Mouse (Mus musculus): ENCODE data around the gene Nav2. TPM values are rescaled to one million over a fixed set of nuclear protein-coding genes. Genes with fewer than 3 reads are reported as not detected.

The Nav2 gene
- polyA plus RNA-seq, 1 experiment from 2014 or later = 10.1 TPM

- TF ChIP-seq CTCF (IDR thresholded peaks at IDR 0.05; ENCODE audit: low read depth) = no peak
- WGBS = 78% methylated on average over 3 of the region's 3 CpGs
These were observed 500.7 kb downstream of the Nav2 start for GRCm38 (mm10) chr7:49409265-49409664.

GRCm38 (mm10) chr7:49410188-49410587 lies 501.7 kb downstream of the Nav2 start:
- H3K4me1 ChIP-seq (replicated peaks; ENCODE audit: insufficient read depth, low read length) = no peaks in the 10 kb centered on the region
- no peak for DNase-seq (ENCODE audit: low spot score)
- no peaks in the 10 kb centered on the region for H3K9me3 ChIP-seq (replicated peaks; ENCODE audit: low read length)
- no peaks in the 10 kb centered on the region for H3K27me3 ChIP-seq (ENCODE audit: insufficient read depth, low read length)
- H3K36me3 ChIP-seq (ENCODE audit: insufficient read depth, low read length) = no peaks in the 10 kb centered on the region
- H3K9ac ChIP-seq (ENCODE audit: low read depth, low read length) = no peak overlapping the region
- no peak overlapping the region for H3K27ac ChIP-seq
- WGBS = 77% methylated on average over 5 of the region's 5 CpGs
- no peak for TF ChIP-seq CTCF (IDR thresholded peaks at IDR 0.05; ENCODE audit: low read depth)
- ATAC-seq (replicated peaks; ENCODE audit: low FRiP score, low read depth) = no peak
- no peak overlapping the region for H3K4me3 ChIP-seq (replicated peaks; ENCODE audit: low read depth, low read length)
- H3K4me2 ChIP-seq (ENCODE audit: low read length) = no peak overlapping the region

More at GRCm38 (mm10) chr7:49409265-49409664, 500.7 kb downstream of the Nav2 start:
- ATAC-seq (replicated peaks; ENCODE audit: low FRiP score, low read depth) (no peak), DNase-seq (ENCODE audit: low spot score) (no peak)
- Histone ChIP-seq H3K27me3 (ENCODE audit: insufficient read depth, low read length) (no peaks in the 10 kb centered on the region), H3K4me3 (replicated peaks; ENCODE audit: low read depth, low read length) (no peak overlapping the region), H3K36me3 (ENCODE audit: insufficient read depth, low read length) (no peaks in the 10 kb centered on the region), H3K9me3 (replicated peaks; ENCODE audit: low read length) (no peaks in the 10 kb centered on the region), H3K27ac (no peak overlapping the region), H3K4me1 (replicated peaks; ENCODE audit: insufficient read depth, low read length) (no peaks in the 10 kb centered on the region), H3K9ac (ENCODE audit: low read depth, low read length) (no peak overlapping the region), H3K4me2 (ENCODE audit: low read length) (no peak overlapping the region)

DNA sequence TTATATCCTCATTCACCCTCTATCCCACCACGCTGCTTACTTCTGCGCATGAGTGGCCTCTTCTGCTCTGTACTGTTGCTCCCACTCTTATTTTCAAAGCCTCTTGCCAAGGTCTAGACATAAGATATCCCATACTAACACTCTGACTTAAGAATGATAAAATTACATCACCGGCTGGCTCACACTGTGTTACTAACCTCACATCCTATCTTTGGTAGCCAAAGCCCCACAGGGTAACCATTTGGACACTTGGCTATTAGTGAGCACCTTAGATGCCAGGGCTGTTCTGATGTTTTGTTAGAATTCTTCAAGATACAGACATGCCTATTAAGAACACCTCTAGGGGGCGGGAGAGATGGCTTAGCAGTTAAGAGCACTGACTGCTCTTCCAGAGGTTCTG lies 502.4 kb downstream of the Nav2 start:
- H3K27ac ChIP-seq = no peak overlapping the region
- H3K36me3 ChIP-seq (ENCODE audit: insufficient read depth, low read length) = no peaks in the 10 kb centered on the region
- H3K27me3 ChIP-seq (ENCODE audit: insufficient read depth, low read length) = no peaks in the 10 kb centered on the region
- DNase-seq (ENCODE audit: low spot score) (no peak), ATAC-seq (replicated peaks; ENCODE audit: low FRiP score, low read depth) (no peak)
- no peaks in the 10 kb centered on the region for H3K4me1 ChIP-seq (replicated peaks; ENCODE audit: insufficient read depth, low read length)
- H3K9ac ChIP-seq (ENCODE audit: low read depth, low read length) = no peak overlapping the region
- H3K4me3 ChIP-seq (replicated peaks; ENCODE audit: low read depth, low read length) = no peak overlapping the region
- no peak for TF ChIP-seq CTCF (IDR thresholded peaks at IDR 0.05; ENCODE audit: low read depth)
- H3K4me2 ChIP-seq (ENCODE audit: low read length) = no peak overlapping the region
- 82% methylated on average over 4 of the region's 4 CpGs for WGBS
- H3K9me3 ChIP-seq (replicated peaks; ENCODE audit: low read length) = no peaks in the 10 kb centered on the region

DNA sequence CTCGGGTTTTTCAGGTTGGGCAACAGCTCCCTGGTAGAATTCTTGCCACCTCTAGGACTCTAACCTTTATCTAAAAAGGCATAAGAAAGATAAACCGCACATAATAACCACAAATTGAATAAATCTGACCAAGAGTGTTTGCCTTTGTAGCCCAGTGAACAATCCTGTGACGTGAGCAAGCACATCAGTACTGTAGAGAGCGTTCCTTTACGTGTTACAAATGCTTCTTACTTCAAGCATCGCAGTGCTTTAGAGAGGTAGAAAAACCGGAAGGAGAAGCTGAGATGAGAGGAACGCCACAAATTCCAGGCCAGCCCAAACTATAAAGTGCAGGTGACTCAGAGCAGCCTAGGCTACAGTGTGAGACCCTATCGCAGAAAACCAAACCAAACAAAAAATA lies 503.3 kb downstream of the Nav2 start:
- Histone ChIP-seq H3K27me3 (ENCODE audit: insufficient read depth, low read length) (no peaks in the 10 kb centered on the region), H3K27ac (no peak overlapping the region), H3K36me3 (ENCODE audit: insufficient read depth, low read length) (no peaks in the 10 kb centered on the region), H3K4me1 (replicated peaks; ENCODE audit: insufficient read depth, low read length) (no peaks in the 10 kb centered on the region), H3K4me3 (replicated peaks; ENCODE audit: low read depth, low read length) (no peak overlapping the region), H3K4me2 (ENCODE audit: low read length) (no peak overlapping the region), H3K9me3 (replicated peaks; ENCODE audit: low read length) (no peaks in the 10 kb centered on the region), H3K9ac (ENCODE audit: low read depth, low read length) (no peak overlapping the region)
- DNase-seq (ENCODE audit: low spot score) (no peak), ATAC-seq (replicated peaks; ENCODE audit: low FRiP score, low read depth) (no peak)
- 82% methylated on average over 9 of the region's 9 CpGs for WGBS
- TF ChIP-seq CTCF (IDR thresholded peaks at IDR 0.05; ENCODE audit: low read depth) = no peak

GRCm38 (mm10) chr7:49415131-49415530 lies 506.6 kb downstream of the Nav2 start:
- H3K36me3 ChIP-seq (ENCODE audit: insufficient read depth, low read length) = no peaks in the 10 kb centered on the region
- H3K27ac ChIP-seq = no peak overlapping the region
- H3K4me2 ChIP-seq (ENCODE audit: low read length) = no peak overlapping the region
- DNase-seq (ENCODE audit: low spot score) (no peak), ATAC-seq (replicated peaks; ENCODE audit: low FRiP score, low read depth) (no peak)
- no peaks in the 10 kb centered on the region for H3K9me3 ChIP-seq (replicated peaks; ENCODE audit: low read length)
- no peaks in the 10 kb centered on the region for H3K27me3 ChIP-seq (ENCODE audit: insufficient read depth, low read length)
- no peak overlapping the region for H3K4me3 ChIP-seq (replicated peaks; ENCODE audit: low read depth, low read length)
- no peaks in the 10 kb centered on the region for H3K4me1 ChIP-seq (replicated peaks; ENCODE audit: insufficient read depth, low read length)
- H3K9ac ChIP-seq (ENCODE audit: low read depth, low read length) = no peak overlapping the region
- WGBS = 84% methylated on average over 7 of the region's 7 CpGs
- no peak for TF ChIP-seq CTCF (IDR thresholded peaks at IDR 0.05; ENCODE audit: low read depth)

DNA sequence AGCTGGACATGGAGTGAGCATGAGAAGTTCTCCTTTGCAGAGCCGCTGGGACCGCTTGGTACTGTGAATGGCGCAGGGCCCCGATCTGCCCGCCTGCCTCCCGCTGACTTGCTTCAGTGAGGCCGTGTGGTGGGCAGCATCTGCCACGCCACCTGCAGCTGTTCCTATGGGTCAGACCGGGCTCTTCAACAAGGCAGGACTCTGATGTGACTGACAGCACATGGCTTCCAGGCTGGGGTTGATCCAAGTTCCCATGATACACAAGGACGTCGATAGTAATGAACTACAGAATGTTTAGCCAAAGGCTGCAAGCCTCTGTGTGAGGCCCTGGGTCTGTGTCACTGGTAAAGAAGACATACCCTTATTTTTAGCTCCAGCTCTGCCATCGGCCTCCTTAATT lies 507.2 kb downstream of the Nav2 start:
- Histone ChIP-seq H3K9me3 (replicated peaks; ENCODE audit: low read length) (no peaks in the 10 kb centered on the region), H3K27me3 (ENCODE audit: insufficient read depth, low read length) (no peaks in the 10 kb centered on the region), H3K4me2 (ENCODE audit: low read length) (no peak overlapping the region), H3K36me3 (ENCODE audit: insufficient read depth, low read length) (no peaks in the 10 kb centered on the region), H3K9ac (ENCODE audit: low read depth, low read length) (no peak overlapping the region), H3K4me1 (replicated peaks; ENCODE audit: insufficient read depth, low read length) (no peaks in the 10 kb centered on the region), H3K27ac (no peak overlapping the region), H3K4me3 (replicated peaks; ENCODE audit: low read depth, low read length) (no peak overlapping the region)
- ATAC-seq (replicated peaks; ENCODE audit: low FRiP score, low read depth) (no peak), DNase-seq (ENCODE audit: low spot score) (no peak)
- TF ChIP-seq CTCF (IDR thresholded peaks at IDR 0.05; ENCODE audit: low read depth) = no peak
- WGBS = 87% methylated on average over 12 of the region's 12 CpGs

- no peaks in the 10 kb centered on the region for H3K36me3 ChIP-seq (ENCODE audit: insufficient read depth, low read length)
- no peak for ATAC-seq (replicated peaks; ENCODE audit: low FRiP score, low read depth)
- WGBS = 62% methylated on average over 13 of the region's 13 CpGs
- no peaks in the 10 kb centered on the region for H3K9me3 ChIP-seq (replicated peaks; ENCODE audit: low read length)
- TF ChIP-seq CTCF (IDR thresholded peaks at IDR 0.05; ENCODE audit: low read depth) = no peak
- H3K4me1 ChIP-seq (replicated peaks; ENCODE audit: insufficient read depth, low read length) = no peaks in the 10 kb centered on the region
- H3K4me2 ChIP-seq (ENCODE audit: low read length) = no peak overlapping the region
- no peak overlapping the region for H3K9ac ChIP-seq (ENCODE audit: low read depth, low read length)
- no peaks in the 10 kb centered on the region for H3K27me3 ChIP-seq (ENCODE audit: insufficient read depth, low read length)
- H3K4me3 ChIP-seq (replicated peaks; ENCODE audit: low read depth, low read length) = no peak overlapping the region
- DNase-seq (ENCODE audit: low spot score) = no peak
- H3K27ac ChIP-seq = no peak overlapping the region
These were observed 510.3 kb downstream of the Nav2 start for GRCm38 (mm10) chr7:49418841-49419240.
